Mouse (Mus musculus): ENCODE results near the gene Pomt1.

The Pomt1 gene

GRCm38 (mm10) chr2:32220021-32220420 is 16.4 kb upstream of the Pomt1 start:
- in situ Hi-C loops (cut with MboI, MseI): no loop called here

DNA sequence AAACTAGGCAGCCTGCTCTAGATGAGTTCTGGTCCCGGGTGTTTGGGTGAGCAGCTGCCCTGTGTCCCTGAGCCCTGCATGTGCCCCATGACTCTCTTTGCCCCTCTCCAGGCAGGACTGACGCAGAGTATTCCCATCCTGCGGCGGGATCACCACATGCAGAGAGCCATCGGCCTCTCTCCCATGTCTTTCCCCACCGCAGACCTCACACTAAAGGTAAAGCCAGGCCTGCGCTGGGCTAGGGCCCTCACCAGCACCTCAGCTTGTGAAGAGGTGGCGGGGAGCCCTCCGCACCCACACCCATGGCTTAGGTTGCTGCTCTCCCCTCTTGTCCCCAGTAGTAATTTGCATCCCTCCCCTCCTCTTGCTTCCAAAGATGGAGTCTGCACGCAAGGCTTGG is 15.4 kb upstream of the Pomt1 start:
- in situ Hi-C loops (cut with MboI, MseI): no loop called here

DNA sequence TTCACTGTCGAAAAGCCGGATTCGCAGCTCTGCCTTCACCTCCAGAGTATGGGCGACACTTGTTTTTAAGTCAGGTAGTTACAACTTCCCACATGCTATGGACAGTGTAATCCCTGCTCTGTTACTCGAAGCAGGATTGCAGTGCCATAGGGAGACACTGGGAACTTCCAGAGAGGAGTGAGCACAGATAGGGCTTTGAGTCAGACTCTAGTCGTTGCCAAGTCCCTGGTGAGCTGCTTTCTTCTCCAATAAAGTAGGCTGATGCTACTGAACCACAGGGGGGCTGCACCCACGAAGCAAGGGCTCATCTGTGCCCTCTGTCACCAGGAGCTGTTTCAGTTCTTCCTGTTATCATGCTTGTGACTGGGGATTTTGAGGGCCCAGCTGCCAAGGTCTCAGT is 14.8 kb upstream of the Pomt1 start:
- in situ Hi-C loops (cut with MboI, MseI): no loop called here

GRCm38 (mm10) chr2:32222057-32222456 is 14.3 kb upstream of the Pomt1 start:
- in situ Hi-C loops (cut with MboI, MseI): no loop called here

DNA sequence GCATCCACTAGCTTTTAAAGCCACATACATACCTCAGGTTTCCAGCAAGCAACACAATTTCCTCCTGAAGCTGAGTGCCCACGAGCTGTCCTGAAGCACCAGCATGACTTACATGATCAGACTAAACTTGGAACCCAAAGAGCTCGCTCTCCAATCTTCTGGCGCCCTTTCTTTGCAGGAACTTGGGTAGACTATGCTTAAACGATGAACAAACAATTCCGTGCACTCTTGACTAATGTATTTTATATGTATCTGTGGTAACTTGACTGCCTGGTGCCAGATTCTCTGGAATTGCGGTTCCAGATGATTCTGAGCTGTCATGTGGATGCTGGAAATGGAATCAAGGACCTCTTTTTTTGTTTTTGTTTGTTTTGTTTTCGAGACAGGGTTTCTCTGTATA is 957 bp upstream of the Pomt1 start:
- in situ Hi-C loops (cut with MboI, MseI): no loop called here

DNA sequence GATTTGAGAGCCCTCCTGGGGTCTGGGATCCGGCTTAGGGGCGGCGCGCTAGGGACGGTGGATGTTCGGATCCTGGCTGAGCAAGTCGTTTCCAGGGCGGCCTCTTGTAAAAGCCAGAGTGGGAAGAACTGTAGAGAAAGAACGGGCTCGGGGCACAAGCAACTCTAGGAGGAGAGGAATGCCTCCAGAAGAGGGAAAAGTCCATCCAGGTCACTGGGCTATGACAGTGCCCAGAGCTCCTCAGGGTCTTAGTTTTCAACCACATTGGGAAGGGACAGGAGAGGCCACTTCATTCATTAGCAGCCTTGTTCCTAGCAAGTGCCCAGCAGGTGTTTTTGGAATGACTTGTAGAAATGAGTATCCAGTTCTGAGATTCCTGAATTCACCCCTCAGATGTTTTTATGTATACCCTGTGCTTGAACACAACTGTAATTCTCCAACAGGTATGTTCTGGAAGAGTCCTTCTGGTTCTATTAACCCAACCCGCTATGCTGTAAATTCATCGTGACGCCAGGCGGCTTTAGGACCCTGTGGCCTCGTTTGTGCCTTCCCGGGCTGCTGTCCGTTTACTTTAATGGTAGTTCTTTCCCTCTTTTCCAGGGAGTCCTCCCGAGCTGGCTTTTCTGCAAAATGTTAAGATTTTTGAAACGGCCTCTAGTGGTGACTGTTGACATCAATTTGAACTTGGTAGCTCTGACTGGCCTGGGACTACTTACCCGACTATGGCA is 534 bp downstream of the Pomt1 start:
- in situ Hi-C loops (cut with MboI, MseI): no loop called here

DNA sequence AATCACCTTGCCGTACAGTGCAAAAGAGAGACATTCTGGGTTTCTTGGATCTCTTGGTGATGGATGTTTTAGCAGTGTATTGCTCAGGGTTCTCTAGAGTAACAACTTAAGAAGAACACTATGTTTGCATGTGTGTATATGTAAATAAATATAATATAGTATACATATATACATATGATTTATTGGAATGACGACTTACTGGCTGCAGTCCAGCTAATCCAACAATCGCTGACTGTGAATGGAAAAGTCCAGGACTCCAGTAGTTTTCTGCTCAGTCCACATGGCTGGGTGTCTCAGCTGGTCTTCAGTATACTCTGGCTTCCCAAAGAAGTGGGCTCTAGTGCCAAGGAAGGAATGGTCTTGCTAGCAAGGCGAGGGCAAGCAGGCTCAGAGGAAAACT is 1.2 kb downstream of the Pomt1 start:
- in situ Hi-C loops (cut with MboI, MseI): no loop called here

DNA sequence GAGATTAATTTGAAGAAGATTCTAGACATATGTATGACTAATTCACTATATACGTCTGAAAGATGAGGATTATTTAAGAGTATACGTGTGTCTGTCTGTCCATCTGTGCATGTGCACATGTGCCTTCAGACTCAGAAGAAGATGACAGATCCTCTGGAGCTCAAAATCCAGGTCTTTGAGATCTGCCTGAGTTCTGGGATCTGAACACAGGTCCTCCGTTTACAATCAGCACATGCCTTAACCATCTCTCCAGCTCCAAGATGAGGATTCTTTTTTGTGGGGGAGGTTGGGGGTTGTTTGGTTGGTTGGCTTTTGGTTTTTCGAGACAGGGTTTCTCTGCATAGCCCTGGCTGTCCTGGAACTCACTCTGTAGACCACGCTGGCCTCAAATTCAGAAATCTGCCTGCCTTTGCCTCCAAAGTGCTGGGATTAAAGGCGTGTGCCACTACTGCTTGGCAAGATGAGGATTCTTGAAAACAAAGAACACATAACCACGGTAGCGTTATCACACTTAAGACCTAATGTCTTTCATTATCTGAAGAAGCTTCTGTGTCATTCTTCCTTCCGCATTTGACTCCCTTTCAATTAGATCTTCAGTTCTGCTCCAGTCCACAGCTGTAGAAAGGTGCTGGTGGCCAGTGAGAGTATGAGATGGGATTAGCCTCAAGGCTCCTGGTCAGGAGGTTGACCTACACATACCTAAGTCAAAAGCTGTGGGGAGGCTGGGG is 2.5 kb downstream of the Pomt1 start:
- in situ Hi-C loops (cut with MboI, MseI): no loop called here

DNA sequence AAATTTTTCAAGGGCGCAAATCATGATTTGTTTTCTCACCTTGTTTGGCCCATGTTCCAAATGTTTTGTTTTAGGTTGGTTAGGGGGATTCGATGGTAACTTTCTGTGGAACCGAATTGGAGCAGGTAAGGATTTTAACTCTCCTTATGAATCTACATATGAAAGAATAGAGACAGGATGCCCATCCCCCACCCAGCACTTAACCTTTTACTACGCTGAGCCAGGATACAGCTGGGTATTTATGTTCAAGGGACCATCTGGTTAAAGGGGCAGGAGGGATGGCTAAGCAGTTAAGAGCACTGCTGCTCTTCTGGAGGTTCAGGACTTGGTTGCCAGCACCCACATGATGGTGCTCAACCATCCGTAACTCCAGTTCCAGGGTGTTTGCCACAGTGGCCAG is 4.2 kb downstream of the Pomt1 start:
- in situ Hi-C loops (cut with MboI, MseI): no loop called here

- in situ Hi-C loops (cut with MboI, MseI): no loop called here
These were observed 6.6 kb downstream of the Pomt1 start for GRCm38 (mm10) chr2:32242986-32243385.

- in situ Hi-C loops (cut with MboI, MseI): no loop called here
These were observed 10.4 kb downstream of the Pomt1 start for GRCm38 (mm10) chr2:32246741-32247140.

- in situ Hi-C loops (cut with MboI, MseI): no loop called here
These were observed 12.3 kb downstream of the Pomt1 start for GRCm38 (mm10) chr2:32248377-32249361.

DNA sequence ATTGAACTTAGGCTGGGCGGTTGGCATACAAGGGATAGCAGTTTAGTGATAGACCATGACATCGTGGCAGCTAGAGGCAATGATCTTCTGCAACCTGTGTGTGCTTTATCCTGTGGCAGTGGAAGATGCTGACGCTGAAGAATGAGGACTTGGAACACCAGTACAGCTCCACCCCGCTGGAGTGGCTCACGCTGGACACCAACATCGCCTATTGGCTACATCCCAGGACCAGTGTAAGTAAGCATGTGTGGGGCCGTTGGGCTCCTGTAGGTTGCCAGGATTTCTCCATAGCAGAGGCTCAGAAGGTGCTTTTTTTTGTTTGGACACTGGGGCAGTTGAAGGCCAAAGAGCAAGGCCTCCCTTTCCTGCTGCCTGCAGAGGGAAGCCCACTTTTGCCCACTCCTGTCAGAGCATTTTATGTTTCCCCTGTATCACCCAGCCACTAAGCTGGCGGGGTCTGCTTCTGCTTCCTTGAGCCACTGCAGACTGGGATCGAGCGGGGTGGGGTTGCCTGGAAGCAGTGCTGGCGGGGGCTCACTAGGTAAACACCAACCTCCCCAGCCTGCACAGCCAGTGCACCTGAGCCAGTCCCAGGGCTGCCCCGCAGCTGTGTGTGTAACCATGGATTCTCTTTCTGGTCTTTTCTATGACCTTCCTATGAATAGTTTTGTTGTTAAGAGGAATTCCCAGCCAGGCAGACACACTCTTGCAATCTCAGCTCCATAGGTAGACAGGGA is 15.6 kb downstream of the Pomt1 start:
- in situ Hi-C loops (cut with MboI, MseI): no loop called here

- in situ Hi-C loops (cut with MboI, MseI): no loop called here
These were observed 16.3 kb downstream of the Pomt1 start for GRCm38 (mm10) chr2:32252658-32253057.

GRCm38 (mm10) chr2:32253352-32253751 is 17.0 kb downstream of the Pomt1 start:
- in situ Hi-C loops (cut with MboI, MseI): no loop called here

GRCm38 (mm10) chr2:32254563-32254962 is 18.2 kb downstream of the Pomt1 start:
- in situ Hi-C loops (cut with MboI, MseI): no loop called here

DNA sequence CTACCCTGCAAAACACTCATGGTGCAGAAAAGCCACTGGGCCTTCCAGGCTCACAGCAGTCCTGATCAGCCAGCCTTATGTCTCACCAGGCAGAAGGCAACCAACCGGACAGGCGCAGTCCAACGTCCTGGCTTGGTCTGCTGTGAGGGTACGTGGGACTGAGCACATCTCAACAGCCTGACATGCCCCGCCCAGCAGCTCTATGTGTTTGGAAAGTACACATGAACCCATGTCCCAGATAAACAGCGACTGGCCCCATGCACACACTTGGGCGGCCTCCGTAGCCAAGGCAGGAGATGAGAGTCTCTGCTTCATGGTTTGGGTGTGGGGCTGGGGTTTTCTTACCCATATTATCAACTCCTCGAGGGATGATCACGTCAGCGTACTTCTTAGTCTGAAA is 19.9 kb downstream of the Pomt1 start:
- in situ Hi-C loops (cut with MboI, MseI): no loop called here

GRCm38 (mm10) chr2:32258887-32259533 is 22.6 kb downstream of the Pomt1 start:
- in situ Hi-C loops (cut with MboI, MseI): no loop called here

- in situ Hi-C loops (cut with MboI, MseI): no loop called here
These were observed 23.4 kb downstream of the Pomt1 start, which contains the start of gene Uck1 for GRCm38 (mm10) chr2:32259657-32260417. Gene Uck1 (minus strand): TSS chr2:32260159.

DNA sequence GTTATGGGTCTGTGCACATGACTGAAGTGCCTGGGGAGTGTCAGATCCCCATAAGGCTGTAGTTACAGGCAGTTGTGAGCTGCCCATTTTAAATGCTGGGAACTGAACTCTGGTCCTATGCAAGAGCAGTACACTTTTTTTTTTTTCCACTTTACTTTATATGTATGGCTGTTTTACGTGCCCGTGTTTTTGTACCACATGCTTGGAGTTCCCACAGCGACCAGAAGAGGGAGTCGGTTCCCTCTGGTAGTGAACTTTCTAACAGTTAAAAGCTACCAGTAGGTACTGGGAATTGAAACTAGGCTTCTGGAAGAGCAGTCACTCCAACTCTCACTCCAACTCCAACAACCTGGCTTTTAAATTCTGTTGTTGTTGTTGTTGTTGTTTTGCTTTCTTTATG is 24.2 kb downstream of the Pomt1 start:
- in situ Hi-C loops (cut with MboI, MseI): no loop called here
